Mouse (Mus musculus): ENCODE measurements at regions not wholly inside any gene's neighbourhood (a gene's known extent, or its start where the extent isn't known, plus 50 kb on each side); places are given as distances from the start of the nearest gene placed in this dataset.

GRCm38 (mm10) chr1:94207859-94208258 lies 155.5 kb upstream of the Pdcd1 start:
- TF ChIP-seq CTCF (IDR thresholded peaks at IDR 0.05), result no peak
- Histone ChIP-seq H3K27ac (no peak overlapping the region), H3K4me3 (no peak overlapping the region)
- DNase-seq (ENCODE audit: extremely low spot score in 1 of 2, low spot score in 2 of 2), result no peak
- intact Hi-C loops (cut with DNase I), result no loop called here

DNA sequence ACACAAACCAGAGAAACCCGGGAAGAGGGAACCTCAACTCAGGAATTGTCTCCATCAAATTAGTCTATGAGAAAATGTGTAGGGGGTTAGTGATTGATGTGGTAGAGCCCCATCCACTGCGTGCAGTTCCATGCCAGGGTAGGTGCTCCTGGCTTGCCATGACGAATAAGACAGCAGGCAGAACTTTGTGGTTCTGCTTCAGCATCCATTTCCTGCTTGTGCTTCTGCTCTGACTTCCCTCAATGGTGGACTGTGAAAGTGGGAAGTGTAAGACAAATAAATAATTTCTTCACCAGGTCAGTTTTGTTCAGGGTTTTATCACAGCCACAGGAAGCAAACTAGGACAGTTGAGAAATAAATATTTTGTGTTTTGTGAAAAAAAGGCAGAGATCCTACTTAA lies 150.9 kb upstream of the Pdcd1 start:
- no peak for DNase-seq (ENCODE audit: extremely low spot score in 1 of 2, low spot score in 2 of 2)
- Histone ChIP-seq H3K27ac (no peak overlapping the region), H3K4me3 (no peak overlapping the region)
- intact Hi-C loops (cut with DNase I), result no loop called here
- no peak for TF ChIP-seq CTCF (IDR thresholded peaks at IDR 0.05)

GRCm38 (mm10) chr1:94183876-94184275 lies 131.5 kb upstream of the Pdcd1 start:
- no peak for TF ChIP-seq CTCF (IDR thresholded peaks at IDR 0.05)
- intact Hi-C loops (cut with DNase I), result loop anchor here (5.0 to 10.0 kb wide), 2 partner anchors 179 to 1158 kb away; no protein-coding TSS in a partner anchor
- Histone ChIP-seq H3K4me3 (no peak overlapping the region), H3K27ac (no peak overlapping the region)
- no peak for DNase-seq (ENCODE audit: extremely low spot score in 1 of 2, low spot score in 2 of 2)

GRCm38 (mm10) chr1:94149958-94150357 lies 97.6 kb upstream of the Pdcd1 start:
- Histone ChIP-seq H3K27ac (no peak overlapping the region), H3K4me3 (no peak overlapping the region)
- TF ChIP-seq CTCF (IDR thresholded peaks at IDR 0.05), result no peak
- no peak for DNase-seq (ENCODE audit: extremely low spot score in 1 of 2, low spot score in 2 of 2)
- intact Hi-C loops (cut with DNase I), result no loop called here

DNA sequence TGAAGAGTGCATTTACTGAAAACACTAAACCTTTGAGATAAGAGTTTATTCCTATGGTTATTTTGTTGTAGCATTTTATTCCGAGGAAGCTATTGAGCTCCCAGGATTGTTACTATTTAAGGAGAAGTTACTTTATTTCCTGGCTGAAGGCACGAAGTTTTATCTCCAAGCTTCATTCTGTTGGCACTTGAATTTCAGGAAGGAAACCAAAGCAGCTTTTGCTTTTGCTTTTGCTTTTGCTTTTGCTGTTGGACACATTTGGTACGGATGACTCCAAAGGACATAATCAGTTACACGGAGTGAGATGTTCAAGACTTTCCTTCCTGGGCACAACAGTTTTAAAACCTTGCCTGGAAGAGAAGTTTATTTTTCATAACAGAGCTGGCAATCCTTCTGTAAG lies 94.7 kb upstream of the Pdcd1 start:
- no peak for TF ChIP-seq CTCF (IDR thresholded peaks at IDR 0.05)
- intact Hi-C loops (cut with DNase I), result no loop called here

DNA sequence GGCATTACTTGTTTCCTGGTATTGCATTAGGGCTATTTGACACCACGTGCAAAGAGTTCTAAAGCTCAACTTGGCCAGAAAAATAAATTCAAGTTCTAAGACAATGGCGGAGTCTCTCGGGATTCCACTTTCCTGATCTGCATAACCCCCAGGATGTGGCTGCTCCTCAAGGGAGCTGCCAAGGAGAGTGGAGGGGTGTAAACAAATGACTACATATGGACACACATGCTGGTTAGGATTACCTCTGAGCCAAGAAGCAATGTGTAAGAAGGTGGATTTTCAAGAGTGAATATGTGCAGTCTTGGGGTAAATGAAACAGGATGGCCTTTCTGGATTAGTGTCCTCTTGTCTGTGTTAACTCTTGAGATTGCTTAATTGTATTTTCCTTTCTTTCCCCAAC lies 88.2 kb upstream of the Pdcd1 start:
- intact Hi-C loops (cut with DNase I), result no loop called here

More for the DNA sequence above, 94.7 kb upstream of the Pdcd1 start:
- H3K4me3 ChIP-seq, result no peak overlapping the region
- DNase-seq (ENCODE audit: extremely low spot score in 1 of 2, low spot score in 2 of 2), result no peak
- H3K27ac ChIP-seq, result no peak overlapping the region

GRCm38 (mm10) chr1:94139445-94140062 lies 87.2 kb upstream of the Pdcd1 start:
- intact Hi-C loops (cut with DNase I), result loop anchor here (5.0 kb wide), 1 partner anchor 1623 kb away; no protein-coding TSS in a partner anchor
- peak; percentile 72 for TF ChIP-seq CTCF (IDR thresholded peaks at IDR 0.05)
- DNase-seq (ENCODE audit: extremely low spot score in 1 of 2, low spot score in 2 of 2), result no peak

More for the DNA sequence above, 88.2 kb upstream of the Pdcd1 start:
- TF ChIP-seq CTCF (IDR thresholded peaks at IDR 0.05), result no peak
- DNase-seq (ENCODE audit: extremely low spot score in 1 of 2, low spot score in 2 of 2), result no peak
- Histone ChIP-seq H3K27ac (no peak overlapping the region), H3K4me3 (no peak overlapping the region)

DNA sequence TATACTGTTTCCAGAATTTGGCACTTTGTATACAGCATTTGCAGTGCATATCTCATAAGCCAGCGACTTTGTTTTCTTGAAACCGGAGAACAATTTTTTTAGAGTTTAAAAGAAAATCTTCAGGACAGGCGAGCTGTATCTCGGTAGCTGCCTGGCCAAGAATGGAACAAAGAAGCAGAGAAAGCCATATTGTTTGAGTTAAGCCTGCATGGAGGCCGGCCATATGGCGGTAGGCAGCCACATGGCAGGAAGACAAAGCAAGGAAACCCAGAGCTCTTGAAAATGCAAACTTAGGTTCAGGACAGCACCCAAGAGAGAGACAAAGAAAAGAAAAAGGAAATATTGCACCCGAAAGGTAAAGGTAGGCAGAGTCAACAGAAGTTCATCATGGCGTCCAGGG lies 84.4 kb upstream of the Pdcd1 start:
- no peak overlapping the region for H3K4me3 ChIP-seq
- DNase-seq (ENCODE audit: extremely low spot score in 1 of 2, low spot score in 2 of 2), result no peak
- no peak overlapping the region for H3K27ac ChIP-seq
- TF ChIP-seq CTCF (IDR thresholded peaks at IDR 0.05), result no peak
- intact Hi-C loops (cut with DNase I), result loop anchor here (5.0 kb wide), 1 partner anchor 1626 kb away; no protein-coding TSS in a partner anchor

More at GRCm38 (mm10) chr1:94139445-94140062, 87.2 kb upstream of the Pdcd1 start:
- no peak overlapping the region for H3K4me3 ChIP-seq
- no peak overlapping the region for H3K27ac ChIP-seq
